Mouse (Mus musculus) NIH3T3 (cell line): Measurements from ENCODE around the gene Foxi1.

Experiments
- DNase-seq: peaks from one replicate; pipeline ENCODE4 v3.0.0-alpha.2; 2012; ENCODE audit warnings: low read depth

The Foxi1 gene

GRCm38 (mm10) chr11:34158916-34159315 lies 49.0 kb downstream of the Foxi1 start:
- no peak for DNase-seq

DNA sequence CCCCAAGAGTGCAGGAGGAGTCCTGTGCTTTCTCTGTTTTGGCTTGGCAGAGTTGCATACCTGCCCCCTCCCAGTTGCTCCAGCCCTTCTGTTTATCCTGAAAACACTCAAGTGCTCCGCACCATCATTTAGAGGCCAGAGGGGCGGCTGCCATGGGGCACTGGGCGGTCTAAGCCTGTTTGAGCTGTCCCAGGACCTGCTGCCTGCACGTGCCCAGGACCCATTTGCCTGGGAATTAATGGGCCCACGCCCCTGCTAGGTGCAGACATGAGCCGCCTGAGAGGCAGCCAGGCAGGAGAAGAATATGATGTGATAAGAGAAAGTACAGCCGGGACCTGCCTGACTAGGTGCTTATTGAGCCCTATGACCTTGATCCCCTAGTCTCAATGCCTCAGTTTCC lies 52.7 kb downstream of the Foxi1 start:
- DNase-seq = no peak
